Mouse (Mus musculus): ENCODE results near the gene Nostrin. TPM values are rescaled to one million over a fixed set of nuclear protein-coding genes. Genes with fewer than 3 reads are reported as not detected.

Nostrin gene
- polyA plus RNA-seq, 1 experiment, result 0.13 TPM

GRCm38 (mm10) chr2:69115921-69116320 lies 19.7 kb upstream of the Nostrin start:
- Histone ChIP-seq H3K4me3 (no peak overlapping the region), H3K4me2 (ENCODE audit: low read depth) (no peak overlapping the region), H3K27me3 (ENCODE audit: control insufficient read depth, insufficient read depth, insufficient read length) (no peaks in the 10 kb centered on the region), H3K79me2 (ENCODE audit: control insufficient read depth, insufficient read depth) (no peaks in the 10 kb centered on the region), H3K36me3 (ENCODE audit: control insufficient read depth, insufficient read depth) (peaks cover 4% of the 10 kb centered on the region), H3ac (ENCODE audit: control insufficient read depth, insufficient read length) (no peak overlapping the region)
- TF ChIP-seq REST (IDR thresholded peaks at IDR 0.05; ENCODE audit: insufficient read depth, insufficient read length) (no peak), POLR2AphosphoS2 (IDR thresholded peaks at IDR 0.05; ENCODE audit: insufficient read length, low read depth) (peak; percentile 14)

GRCm38 (mm10) chr2:69116767-69117166 lies 18.8 kb upstream of the Nostrin start:
- no peaks in the 10 kb centered on the region for H3K27me3 ChIP-seq (ENCODE audit: control insufficient read depth, insufficient read depth, insufficient read length)
- TF ChIP-seq CEBPB (IDR thresholded peaks at IDR 0.05; ENCODE audit: insufficient read depth, poor library complexity, severe bottlenecking) (0 out of 2 replicates have a peak, but pooled peaks have one; percentile 37), MYOD1 (IDR thresholded peaks at IDR 0.05; ENCODE audit: control insufficient read depth in 1 of 3, insufficient read length in 2 of 3, low read depth in 2 of 3) (peak in 1 of 3 experiments; percentile 11), MYOG (IDR thresholded peaks at IDR 0.05; ENCODE audit: control insufficient read depth in 1 of 3, insufficient read depth in 1 of 3, insufficient read length in 2 of 3, low read depth in 2 of 3) (no peak)
- no peak overlapping the region for H3K4me3 ChIP-seq
- H3K79me2 ChIP-seq (ENCODE audit: control insufficient read depth, insufficient read depth), result no peaks in the 10 kb centered on the region
- H3K4me2 ChIP-seq (ENCODE audit: low read depth), result no peak overlapping the region
- H3K36me3 ChIP-seq (ENCODE audit: control insufficient read depth, insufficient read depth), result peaks cover 4% of the 10 kb centered on the region
- no peak overlapping the region for H3ac ChIP-seq (ENCODE audit: control insufficient read depth, insufficient read length)

- H3ac ChIP-seq (ENCODE audit: control insufficient read depth, insufficient read length), result no peak overlapping the region
- H3K4me3 ChIP-seq, result no peak overlapping the region
- peak in 1 of 3 experiments; percentile 59 for TF ChIP-seq MYOD1 (IDR thresholded peaks at IDR 0.05; ENCODE audit: control insufficient read depth in 1 of 3, insufficient read length in 2 of 3, low read depth in 2 of 3)
- TF ChIP-seq MYOG (IDR thresholded peaks at IDR 0.05; ENCODE audit: control insufficient read depth in 1 of 3, insufficient read depth in 1 of 3, insufficient read length in 2 of 3, low read depth in 2 of 3), result no peak
- no peak for TF ChIP-seq USF1 (IDR thresholded peaks at IDR 0.05; ENCODE audit: low read depth)
- H3K4me2 ChIP-seq (ENCODE audit: low read depth), result no peak overlapping the region
- peaks cover 4% of the 10 kb centered on the region for H3K36me3 ChIP-seq (ENCODE audit: control insufficient read depth, insufficient read depth)
- no peaks in the 10 kb centered on the region for H3K27me3 ChIP-seq (ENCODE audit: control insufficient read depth, insufficient read depth, insufficient read length)
- no peaks in the 10 kb centered on the region for H3K79me2 ChIP-seq (ENCODE audit: control insufficient read depth, insufficient read depth)
Observed at GRCm38 (mm10) chr2:69118994-69119393, 16.6 kb upstream of the Nostrin start.

GRCm38 (mm10) chr2:69119718-69120117 lies 15.9 kb upstream of the Nostrin start:
- TF ChIP-seq CEBPB (IDR thresholded peaks at IDR 0.05; ENCODE audit: insufficient read depth, poor library complexity, severe bottlenecking) (peak; percentile 72; the same call in 1 of the 2 replicates), USF1 (IDR thresholded peaks at IDR 0.05; ENCODE audit: low read depth) (no peak)
- H3K79me2 ChIP-seq (ENCODE audit: control insufficient read depth, insufficient read depth), result no peaks in the 10 kb centered on the region
- peaks cover 4% of the 10 kb centered on the region for H3K36me3 ChIP-seq (ENCODE audit: control insufficient read depth, insufficient read depth)
- H3K27me3 ChIP-seq (ENCODE audit: control insufficient read depth, insufficient read depth, insufficient read length), result no peaks in the 10 kb centered on the region
- no peak overlapping the region for H3K4me2 ChIP-seq (ENCODE audit: low read depth)
- no peak overlapping the region for H3ac ChIP-seq (ENCODE audit: control insufficient read depth, insufficient read length)
- no peak overlapping the region for H3K4me3 ChIP-seq

GRCm38 (mm10) chr2:69121681-69122080 lies 13.9 kb upstream of the Nostrin start:
- H3K36me3 ChIP-seq (ENCODE audit: control insufficient read depth, insufficient read depth), result no peaks in the 10 kb centered on the region
- H3K4me2 ChIP-seq (ENCODE audit: low read depth), result no peak overlapping the region
- H3K27me3 ChIP-seq (ENCODE audit: control insufficient read depth, insufficient read depth, insufficient read length), result no peaks in the 10 kb centered on the region
- TF ChIP-seq MYOD1 (IDR thresholded peaks at IDR 0.05; ENCODE audit: control insufficient read depth in 1 of 3, insufficient read length in 2 of 3, low read depth in 2 of 3) (no peak), POLR2AphosphoS2 (IDR thresholded peaks at IDR 0.05; ENCODE audit: insufficient read length, low read depth) (no peak), TCF12 (IDR thresholded peaks at IDR 0.05; ENCODE audit: insufficient read depth, poor library complexity, severe bottlenecking) (no peak), POLR2A (IDR thresholded peaks at IDR 0.05; ENCODE audit: insufficient read length, low read depth) (no peak), REST (IDR thresholded peaks at IDR 0.05; ENCODE audit: insufficient read depth, insufficient read length) (no peak)
- H3ac ChIP-seq (ENCODE audit: control insufficient read depth, insufficient read length), result no peak overlapping the region
- H3K4me3 ChIP-seq, result no peak overlapping the region
- H3K79me2 ChIP-seq (ENCODE audit: control insufficient read depth, insufficient read depth), result no peaks in the 10 kb centered on the region

GRCm38 (mm10) chr2:69125425-69125824 lies 10.2 kb upstream of the Nostrin start:
- Histone ChIP-seq H3K36me3 (ENCODE audit: control insufficient read depth, insufficient read depth) (no peaks in the 10 kb centered on the region), H3K4me2 (ENCODE audit: low read depth) (no peak overlapping the region), H3K79me2 (ENCODE audit: control insufficient read depth, insufficient read depth) (no peaks in the 10 kb centered on the region), H3ac (ENCODE audit: control insufficient read depth, insufficient read length) (no peak overlapping the region), H3K27me3 (ENCODE audit: control insufficient read depth, insufficient read depth, insufficient read length) (no peaks in the 10 kb centered on the region), H3K4me3 (no peak overlapping the region)
- TF ChIP-seq E2F4 (IDR thresholded peaks at IDR 0.05; ENCODE audit: insufficient read depth) (no peak), CEBPB (IDR thresholded peaks at IDR 0.05; ENCODE audit: insufficient read depth, poor library complexity, severe bottlenecking) (no peak), MYOG (IDR thresholded peaks at IDR 0.05; ENCODE audit: control insufficient read depth in 1 of 3, insufficient read depth in 1 of 3, insufficient read length in 2 of 3, low read depth in 2 of 3) (no peak), SRF (IDR thresholded peaks at IDR 0.05; ENCODE audit: control insufficient read depth, insufficient read length, low read depth) (no peak), POLR2AphosphoS2 (IDR thresholded peaks at IDR 0.05; ENCODE audit: insufficient read length, low read depth) (no peak), TCF3 (IDR thresholded peaks at IDR 0.05; ENCODE audit: insufficient read length, low read depth) (no peak), TCF12 (IDR thresholded peaks at IDR 0.05; ENCODE audit: insufficient read depth, poor library complexity, severe bottlenecking) (no peak), MAX (IDR thresholded peaks at IDR 0.05; ENCODE audit: low read depth) (no peak), REST (IDR thresholded peaks at IDR 0.05; ENCODE audit: insufficient read depth, insufficient read length) (no peak), USF1 (IDR thresholded peaks at IDR 0.05; ENCODE audit: low read depth) (no peak), POLR2A (IDR thresholded peaks at IDR 0.05; ENCODE audit: insufficient read length, low read depth) (no peak), MYOD1 (IDR thresholded peaks at IDR 0.05; ENCODE audit: control insufficient read depth in 1 of 3, insufficient read length in 2 of 3, low read depth in 2 of 3) (no peak)

All from myocyte (in vitro differentiated cells).